Mouse (Mus musculus): ENCODE results near the gene Rnh1.

DNA sequence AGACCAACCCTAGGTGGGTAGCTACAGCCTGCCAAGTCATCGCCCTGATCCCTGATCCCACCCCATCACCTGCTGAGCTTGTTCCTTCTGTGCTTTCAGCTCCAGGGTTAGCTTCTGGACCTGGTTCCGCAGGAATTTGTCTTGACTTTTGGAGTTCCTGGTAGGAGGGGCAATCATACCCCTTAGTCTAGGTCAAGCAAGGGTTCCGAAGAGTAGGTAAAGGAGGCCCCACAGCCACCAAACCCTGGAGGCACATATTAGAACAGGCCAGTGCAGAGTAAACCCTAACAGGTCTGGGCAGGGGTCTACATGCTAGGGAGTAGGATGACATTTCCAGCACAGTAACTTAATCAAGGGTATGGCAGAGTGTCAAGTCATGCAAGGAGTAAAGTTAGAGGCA lies 40.5 kb upstream of the Rnh1 start:
- TF ChIP-seq CTCF (IDR thresholded peaks at IDR 0.05; ENCODE audit: extremely low read depth, insufficient read length, insufficient replicate concordance, low read depth, low read length) (no peak), POLR2A (IDR thresholded peaks at IDR 0.05; ENCODE audit: low read depth, low read length) (no peak)

Data from small intestine, adult 2 months (tissue).